Mouse (Mus musculus): ENCODE results near the gene Gm15217.

The Gm15217 gene

GRCm38 (mm10) chr14:46398091-46398695, 19.0 kb downstream of the Gm15217 start:
- DNase-seq: peak; percentile 36

- DNase-seq: no peak
Observed at GRCm38 (mm10) chr14:46399925-46400324, 20.7 kb downstream of the Gm15217 start.

- DNase-seq: no peak
Observed at GRCm38 (mm10) chr14:46408319-46408718, 29.1 kb downstream of the Gm15217 start.

- DNase-seq: no peak
Observed at GRCm38 (mm10) chr14:46409016-46409415, 29.8 kb downstream of the Gm15217 start.

DNA sequence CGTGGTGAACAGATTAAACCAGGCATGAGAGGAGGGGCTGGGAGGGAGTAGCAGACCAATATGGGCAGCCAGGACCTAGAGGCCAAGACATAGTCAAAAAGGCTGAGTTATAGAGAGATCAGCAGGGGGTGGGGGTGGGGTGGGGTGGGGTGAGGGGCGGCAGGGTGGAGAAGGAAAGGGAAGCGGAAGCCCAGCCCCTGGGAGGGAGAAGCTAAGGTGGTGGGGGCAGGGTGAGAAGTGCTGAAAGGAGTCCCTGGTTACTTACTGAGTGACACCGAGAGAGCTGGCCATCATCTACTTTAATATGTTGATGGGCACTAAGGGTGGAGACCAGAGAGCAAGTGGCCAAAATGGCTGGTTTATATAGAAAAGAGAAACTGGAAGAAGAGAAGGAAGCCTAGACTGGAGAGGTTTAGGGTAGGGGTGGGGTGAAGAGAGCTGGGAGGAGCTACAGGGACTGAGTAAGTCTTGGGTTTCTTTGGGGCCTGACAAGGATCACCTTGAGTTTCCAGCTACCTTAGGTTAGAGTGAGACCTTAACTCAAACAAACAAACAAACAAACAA, 31.4 kb downstream of the Gm15217 start:
- DNase-seq: no peak

DNA sequence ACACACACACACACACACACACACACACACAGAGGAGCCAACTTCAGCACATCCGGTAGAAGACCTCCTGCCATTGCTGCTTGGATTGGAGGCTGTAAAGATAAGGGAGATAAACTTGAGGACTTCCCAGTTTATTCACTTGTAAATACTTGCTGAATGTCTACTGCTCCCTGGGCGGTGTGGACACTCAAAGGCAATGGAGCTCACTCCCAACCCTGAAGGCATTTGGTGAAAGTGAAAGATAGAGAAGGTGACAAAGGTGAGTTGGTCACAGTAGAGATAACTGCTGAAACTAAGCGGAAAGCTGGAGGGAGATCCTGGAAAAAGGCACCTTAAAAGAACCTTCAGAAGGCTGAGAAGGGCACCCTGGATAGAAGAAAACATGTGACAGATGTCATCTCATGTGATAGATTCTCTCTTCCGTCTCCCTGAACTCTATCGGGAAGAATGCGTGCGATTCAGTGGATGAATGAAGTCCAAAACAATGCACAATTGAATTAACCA, 33.3 kb downstream of the Gm15217 start:
- no peak for DNase-seq

DNA sequence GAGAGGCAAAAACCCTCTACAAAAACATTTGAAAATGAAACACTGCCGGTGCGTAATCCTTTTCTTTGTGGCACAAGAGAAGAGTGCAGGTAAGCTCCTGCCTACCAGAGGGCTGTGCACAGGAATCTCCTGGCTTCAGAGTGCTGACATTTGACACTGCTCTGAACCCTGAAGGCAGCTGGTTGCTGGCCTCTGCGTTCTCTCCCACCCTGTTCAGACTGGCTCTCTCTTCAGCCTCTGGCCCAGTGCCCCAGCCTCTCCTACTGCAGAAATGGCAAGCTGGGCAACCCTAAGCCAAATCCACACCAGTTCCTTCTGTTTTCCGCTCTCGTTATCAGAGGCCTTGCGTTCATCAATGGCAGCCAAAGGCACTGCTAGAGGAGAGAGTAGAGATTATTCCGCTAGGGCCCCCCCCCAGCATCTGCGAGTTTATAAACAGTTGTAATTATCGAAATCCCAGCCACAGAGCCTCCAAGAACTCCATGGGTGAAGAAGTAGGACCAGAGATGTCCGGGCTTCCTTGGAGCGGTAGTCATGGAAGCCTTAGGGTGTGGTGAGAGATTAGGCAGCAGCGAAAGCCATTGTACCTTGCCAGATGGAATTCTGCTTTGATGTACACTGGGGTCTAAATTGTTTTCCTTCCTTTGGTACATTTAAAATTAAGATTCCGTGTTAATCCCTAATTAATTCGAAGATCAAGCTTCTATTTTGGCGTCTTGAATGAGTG, 39.3 kb downstream of the Gm15217 start:
- DNase-seq: no peak

GRCm38 (mm10) chr14:46419269-46419668, 40.1 kb downstream of the Gm15217 start:
- DNase-seq: no peak

DNA sequence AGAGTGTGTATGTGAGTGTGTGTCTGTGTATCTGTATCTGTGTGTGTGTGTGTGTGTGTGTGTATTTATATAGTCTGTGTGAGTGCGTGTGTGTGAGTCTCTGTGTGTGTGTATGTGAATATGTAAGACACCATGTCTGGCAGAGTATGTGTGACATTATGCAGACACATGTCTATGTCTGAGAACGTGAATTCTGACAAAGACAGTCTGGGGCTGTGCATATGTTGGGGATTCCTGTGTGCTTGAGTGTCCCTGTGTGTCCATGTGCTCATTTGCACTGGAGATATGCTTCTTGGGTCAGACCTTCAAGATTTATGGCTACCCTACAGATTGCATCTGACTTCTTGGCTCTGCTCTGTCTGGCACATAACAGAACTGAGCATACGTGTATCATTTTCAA, 42.6 kb downstream of the Gm15217 start:
- DNase-seq: no peak

DNA sequence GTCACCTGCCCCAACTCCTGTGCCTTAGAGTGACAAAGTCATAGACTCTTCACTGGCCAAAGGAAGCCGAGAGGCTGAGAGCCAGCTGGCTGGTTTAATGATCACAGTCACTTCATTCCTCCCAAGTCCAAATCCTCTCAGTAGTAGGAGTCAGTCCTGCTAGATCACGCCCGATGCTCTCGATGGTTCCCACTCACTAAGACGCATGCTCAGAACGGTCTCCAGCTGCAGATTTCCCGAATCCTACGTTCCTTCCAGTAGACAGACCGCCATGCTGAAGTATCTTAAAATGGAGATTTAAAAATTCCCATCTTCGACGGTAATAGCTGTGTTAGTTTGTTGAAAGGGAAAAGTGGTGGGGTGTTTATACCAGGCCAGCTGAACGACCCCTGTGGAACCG, 48.0 kb downstream of the Gm15217 start:
- DNase-seq: no peak

GRCm38 (mm10) chr14:46430231-46430630, 51.0 kb downstream of the Gm15217 start:
- no peak for DNase-seq

Measured in lung, postnatal 10 days (tissue).